Mouse (Mus musculus): ENCODE measurements at regions not wholly inside any gene's neighbourhood (a gene's known extent, or its start where the extent isn't known, plus 50 kb on each side); places are given as distances from the start of the nearest gene placed in this dataset.

DNA sequence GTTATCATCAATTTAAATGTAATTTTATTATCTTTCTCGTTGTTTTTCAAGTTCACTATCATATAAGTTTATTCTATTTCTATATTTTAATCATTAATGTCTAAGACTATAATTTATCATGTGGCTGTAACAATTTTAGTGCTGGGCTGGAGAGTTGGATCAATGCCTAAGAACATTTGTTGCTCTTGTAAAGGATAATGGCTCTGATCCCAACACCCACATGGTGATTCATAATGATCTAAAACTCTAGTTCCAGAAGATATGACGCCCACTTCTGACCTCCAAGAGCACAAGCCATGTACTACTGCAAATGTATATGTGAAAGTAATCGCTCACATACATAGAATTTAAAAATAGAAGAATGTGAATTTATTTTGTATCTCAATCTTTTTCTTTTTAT, 6117.1 kb downstream of the 9330182O14Rik start:
- no peak for DNase-seq (ENCODE audit: low read depth, low spot score)

DNA sequence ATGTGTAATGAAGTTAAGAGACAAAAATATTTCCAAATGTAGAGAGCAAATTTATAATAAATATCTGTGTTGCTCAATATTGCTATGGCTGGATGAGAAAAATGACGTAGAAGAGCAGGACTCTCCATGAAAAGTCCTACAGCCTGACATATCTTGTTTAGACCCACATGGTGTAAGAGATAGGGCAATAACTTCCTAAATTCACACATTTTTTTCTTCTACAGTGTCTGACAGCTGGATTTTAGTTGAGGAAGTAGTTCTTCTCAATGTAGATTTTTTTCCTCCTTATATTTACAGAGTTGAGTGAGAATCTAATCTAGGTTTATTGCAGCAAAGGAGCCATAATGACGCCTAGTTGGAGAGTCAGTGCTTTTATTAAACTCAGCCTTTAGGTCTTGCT, 6151.1 kb downstream of the 9330182O14Rik start:
- DNase-seq (ENCODE audit: low read depth, low spot score), result no peak

DNA sequence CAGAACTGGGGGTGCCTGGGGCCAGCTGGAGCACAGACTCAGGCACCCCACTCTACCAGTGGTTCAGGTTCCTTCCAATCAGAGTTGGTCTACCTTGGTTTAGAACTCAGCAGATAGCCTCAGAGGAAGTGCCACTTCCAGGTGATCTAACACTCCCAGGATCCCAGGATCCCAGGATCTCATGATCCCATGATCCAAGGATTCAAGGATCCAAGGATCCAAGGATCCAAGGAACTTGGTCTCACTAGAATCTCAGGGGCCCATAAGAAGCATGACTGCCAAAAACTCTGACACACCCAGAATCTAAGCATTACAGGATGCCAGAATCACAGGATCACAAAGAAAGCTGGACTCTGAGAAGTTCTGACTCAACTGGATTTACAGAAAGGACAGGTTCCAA, 6169.1 kb downstream of the 9330182O14Rik start:
- peak; percentile 71 for DNase-seq (ENCODE audit: low read depth, low spot score)

Data from ZHBTc4 (cell line).